Mouse (Mus musculus) left cerebral cortex, adult 2 months (tissue): ENCODE results near the gene Zic5. TPM values are rescaled to one million over a fixed set of nuclear protein-coding genes. Genes with fewer than 3 reads are reported as not detected.

Experiments used
- DNase-seq, 2 experiments: peaks; one replicate each; pipeline ENCODE4 v3.0.0; 2021 to 2022; ENCODE audit warnings: low spot score in 2 of 2, mixed read lengths in 1 of 2; ENCODE audit errors: extremely low spot score in 1 of 2
- H3K27ac ChIP-seq: fragments of 200-600 bp; 2 replicates; pipeline ENCODE4 v1.8.1; 2022
- H3K4me3 ChIP-seq: fragments of 200-600 bp; 2 replicates; pipeline ENCODE4 v1.8.1; 2022
- CTCF ChIP-seq: fragments of 200-600 bp; IDR thresholded peaks from 2 replicates; pipeline ENCODE4 v1.8.1; 2022; ENCODE audit warnings: antibody characterized with exemption, mild to moderate bottlenecking, moderate library complexity
- intact Hi-C: fragments of 180-260 bp; cut with DNase I; formaldehyde crosslinking; loops from one replicate; pipeline ENCODE4 v1.15.1; 2025
- total RNA-seq, 2 experiments: library from RNA; stranded (reverse); gene quantifications; 2 replicates each; pipeline ENCODE4 v1.2.3; 2021

The Zic5 gene
- total RNA-seq, 2 experiments from 2014 or later = 4.1 to 4.8 TPM

GRCm38 (mm10) chr14:122413542-122413928 lies 51.9 kb downstream of the Zic5 start:
- no peak overlapping the region for H3K27ac ChIP-seq
- intact Hi-C loops = no loop called here
- DNase-seq = no peak

GRCm38 (mm10) chr14:122412841-122413541 lies 52.5 kb downstream of the Zic5 start:
- intact Hi-C loops = no loop called here
- DNase-seq = no peak
- no peak for TF ChIP-seq CTCF
- Histone ChIP-seq H3K27ac (no peak overlapping the region), H3K4me3 (no peak overlapping the region)

More at GRCm38 (mm10) chr14:122413542-122413928, 51.9 kb downstream of the Zic5 start:
- no peak for TF ChIP-seq CTCF
- H3K4me3 ChIP-seq = no peak overlapping the region

Other genes with a start within 250 kb of the Zic5 start
- under 1 TPM; 0.28 to 0.34 TPM for gene Gm5089, start 14.6 kb downstream of the Zic5 start, total RNA-seq
- gene Zic2, start 9.8 kb upstream of the Zic5 start, total RNA-seq = 10 to 100 TPM; 17.4 to 18.3 TPM
- not detected for gene Gm10837, start 24.9 kb upstream of the Zic5 start, total RNA-seq
- 10 to 100 TPM; 30.2 to 36.2 TPM for gene Pcca, start 68.6 kb upstream of the Zic5 start, total RNA-seq